Mouse (Mus musculus) splenic B cell, adult 2 months (primary cell): ENCODE measurements around the gene Asb15.

Experiments
- DNase-seq: peaks from one replicate; pipeline ENCODE4 v3.0.0-alpha.2; 2011; ENCODE audit warnings: low read depth, low spot score
- H3K27me3 ChIP-seq: 2 replicates; pipeline ENCODE4 v1.6.1; 2012; ENCODE audit warnings: mild to moderate bottlenecking, low read length, moderate library complexity, mixed read lengths; ENCODE audit not compliant: control insufficient read depth, poor library complexity, insufficient read depth, severe bottlenecking
- H3K36me3 ChIP-seq: 2 replicates; pipeline ENCODE4 v1.6.1; 2012; ENCODE audit warnings: mild to moderate bottlenecking, low read length, moderate library complexity, mixed read lengths; ENCODE audit not compliant: control insufficient read depth, poor library complexity, insufficient read depth, severe bottlenecking

Gene Asb15

GRCm38 (mm10) chr6:24586885-24587284 lies 58.9 kb downstream of the Asb15 start:
- H3K27me3 ChIP-seq = no peaks in the 10 kb centered on the region
- no peak for DNase-seq
- no peaks in the 10 kb centered on the region for H3K36me3 ChIP-seq

- Histone ChIP-seq H3K27me3 (no peaks in the 10 kb centered on the region), H3K36me3 (no peaks in the 10 kb centered on the region)
- no peak for DNase-seq
Observed at GRCm38 (mm10) chr6:24590282-24590681, 62.3 kb downstream of the Asb15 start.

- H3K36me3 ChIP-seq = no peaks in the 10 kb centered on the region
- DNase-seq = no peak
- H3K27me3 ChIP-seq = no peaks in the 10 kb centered on the region
Observed at GRCm38 (mm10) chr6:24591525-24592218, 63.7 kb downstream of the Asb15 start.

GRCm38 (mm10) chr6:24597500-24597899 lies 69.6 kb downstream of the Asb15 start, which contains the start of gene Lmod2:
Gene Lmod2 (plus strand): TSS chr6:24597762.
- no peaks in the 10 kb centered on the region for H3K36me3 ChIP-seq
- no peak for DNase-seq
- H3K27me3 ChIP-seq = no peaks in the 10 kb centered on the region

- Histone ChIP-seq H3K27me3 (no peaks in the 10 kb centered on the region), H3K36me3 (no peaks in the 10 kb centered on the region)
- DNase-seq = no peak
Observed at GRCm38 (mm10) chr6:24599179-24599578, 71.2 kb downstream of the Asb15 start.

GRCm38 (mm10) chr6:24599639-24600038 lies 71.7 kb downstream of the Asb15 start:
- no peak for DNase-seq
- no peaks in the 10 kb centered on the region for H3K27me3 ChIP-seq

GRCm38 (mm10) chr6:24600134-24600533 lies 72.2 kb downstream of the Asb15 start:
- no peak for DNase-seq
- Histone ChIP-seq H3K36me3 (no peaks in the 10 kb centered on the region), H3K27me3 (no peaks in the 10 kb centered on the region)

More at GRCm38 (mm10) chr6:24599639-24600038, 71.7 kb downstream of the Asb15 start:
- no peaks in the 10 kb centered on the region for H3K36me3 ChIP-seq

GRCm38 (mm10) chr6:24600726-24601125 lies 72.8 kb downstream of the Asb15 start:
- no peak for DNase-seq
- no peaks in the 10 kb centered on the region for H3K27me3 ChIP-seq
- H3K36me3 ChIP-seq = no peaks in the 10 kb centered on the region

GRCm38 (mm10) chr6:24601668-24602067 lies 73.7 kb downstream of the Asb15 start:
- no peaks in the 10 kb centered on the region for H3K27me3 ChIP-seq
- no peak for DNase-seq
- no peaks in the 10 kb centered on the region for H3K36me3 ChIP-seq

GRCm38 (mm10) chr6:24602351-24602750 lies 74.4 kb downstream of the Asb15 start:
- Histone ChIP-seq H3K36me3 (no peaks in the 10 kb centered on the region), H3K27me3 (no peaks in the 10 kb centered on the region)
- DNase-seq = no peak

GRCm38 (mm10) chr6:24602993-24603392 lies 75.0 kb downstream of the Asb15 start:
- Histone ChIP-seq H3K36me3 (no peaks in the 10 kb centered on the region), H3K27me3 (no peaks in the 10 kb centered on the region)
- no peak for DNase-seq

GRCm38 (mm10) chr6:24604289-24604688 lies 76.3 kb downstream of the Asb15 start:
- H3K36me3 ChIP-seq = no peaks in the 10 kb centered on the region
- no peaks in the 10 kb centered on the region for H3K27me3 ChIP-seq
- no peak for DNase-seq

- no peaks in the 10 kb centered on the region for H3K27me3 ChIP-seq
- no peak for DNase-seq
- no peaks in the 10 kb centered on the region for H3K36me3 ChIP-seq
Observed at GRCm38 (mm10) chr6:24605631-24606030, 77.7 kb downstream of the Asb15 start.

GRCm38 (mm10) chr6:24606512-24606911 lies 78.6 kb downstream of the Asb15 start:
- no peaks in the 10 kb centered on the region for H3K27me3 ChIP-seq
- no peak for DNase-seq
- H3K36me3 ChIP-seq = no peaks in the 10 kb centered on the region

- DNase-seq = no peak
- Histone ChIP-seq H3K36me3 (no peaks in the 10 kb centered on the region), H3K27me3 (no peaks in the 10 kb centered on the region)
Observed at GRCm38 (mm10) chr6:24607531-24607930, 79.6 kb downstream of the Asb15 start.

- Histone ChIP-seq H3K27me3 (no peaks in the 10 kb centered on the region), H3K36me3 (no peaks in the 10 kb centered on the region)
- DNase-seq = no peak
Observed at GRCm38 (mm10) chr6:24608129-24608528, 80.2 kb downstream of the Asb15 start.
